ENCODE assay signal across 24 mouse cellular contexts in genomic region chr6:30121152-30121551, GRCm38 (mm10).
A peak's percentile ranks its signal among the peaks of the same experiment; 100 is the strongest.
DNase-seq lines count a peak whose midpoint lies in the region; ATAC-seq lines count a peak whose summit lies in the region.
"Had no signal": no experiment of that assay in that cellular context is flagged by ENCODE, and none has a peak within 500 bp of the region (broad histone marks: within the 10 kb centered on the region; RNA-seq: fewer than 3 reads in every experiment).

No protein-coding gene starts in this region.

- H3K4me3 ChIP-seq in kidney, embryonic 16.5 days (ENCODE audit: low read length) = no peak overlapping the region
- no peak overlapping the region for H3K4me3 ChIP-seq in embryonic facial prominence, embryonic 10.5 days
- no peak overlapping the region for H3K4me3 ChIP-seq in limb, embryonic 13.5 days
- no peak overlapping the region for H3K4me3 ChIP-seq in hindbrain, embryonic 16.5 days (ENCODE audit: low read length)
- H3K4me3 ChIP-seq: hindbrain, embryonic 13.5 days; layer of hippocampus, adult 2 months; midbrain, embryonic 12.5 days; neural tube, embryonic 15.5 days had no signal

- H3K4me1 ChIP-seq in kidney, embryonic 16.5 days (ENCODE audit: insufficient read depth, low read length) = no peaks in the 10 kb centered on the region
- H3K4me1 ChIP-seq in embryonic facial prominence, embryonic 10.5 days = no peaks in the 10 kb centered on the region; the same call in none of the 2 replicates
- H3K4me1 ChIP-seq in limb, embryonic 13.5 days = peaks cover 5% of the 10 kb centered on the region
- no peaks in the 10 kb centered on the region for H3K4me1 ChIP-seq in hindbrain, embryonic 16.5 days (ENCODE audit: control insufficient read depth, insufficient read depth, low read depth, low read length)
- H3K4me1 ChIP-seq: hindbrain, embryonic 13.5 days; midbrain, embryonic 12.5 days; neural tube, embryonic 15.5 days had no signal

- peaks cover 73% of the 10 kb centered on the region for H3K36me3 ChIP-seq in kidney, embryonic 16.5 days (ENCODE audit: insufficient read depth, low read length)
- peaks cover 93% of the 10 kb centered on the region for H3K36me3 ChIP-seq in embryonic facial prominence, embryonic 10.5 days (replicated peaks)
- H3K36me3 ChIP-seq in limb, embryonic 13.5 days = peaks cover 86% of the 10 kb centered on the region
- H3K36me3 ChIP-seq in hindbrain, embryonic 16.5 days (ENCODE audit: control insufficient read depth, insufficient read depth, low read length) = peaks cover 9% of the 10 kb centered on the region

- no peak overlapping the region for H3K4me2 ChIP-seq in kidney, embryonic 16.5 days (replicated peaks; ENCODE audit: low read depth, low read length)
- no peak overlapping the region for H3K4me2 ChIP-seq in limb, embryonic 13.5 days (replicated peaks)
- no peak overlapping the region for H3K4me2 ChIP-seq in hindbrain, embryonic 16.5 days (ENCODE audit: low read length)
- H3K4me2 ChIP-seq: hindbrain, embryonic 13.5 days; liver, embryonic 11.5 days; midbrain, embryonic 12.5 days; neural tube, embryonic 15.5 days had no signal

- no peak for ATAC-seq in kidney, embryonic 16.5 days (ENCODE audit: low FRiP score, low TSS enrichment)
- ATAC-seq in limb, embryonic 13.5 days (ENCODE audit: low FRiP score, low read depth) = peak; percentile 51; the same call in 1 of the 2 replicates
- ATAC-seq in hindbrain, embryonic 16.5 days = no peak
- ATAC-seq: forebrain, embryonic 14.5 days; inflammation-experienced regulatory T-cells, adult 6 months; liver, postnatal 0 days; lung, postnatal 0 days had no signal

- H3K9ac ChIP-seq in kidney, embryonic 16.5 days (replicated peaks; ENCODE audit: low read length) = 0 out of 2 replicates have a peak overlapping the region, but pooled peaks have one; percentile 8
- no peak overlapping the region for H3K9ac ChIP-seq in limb, embryonic 13.5 days
- H3K9ac ChIP-seq in hindbrain, embryonic 16.5 days (ENCODE audit: low read depth, low read length) = no peak overlapping the region
- H3K9ac ChIP-seq: hindbrain, embryonic 13.5 days; liver, postnatal 0 days; midbrain, embryonic 12.5 days; neural tube, embryonic 15.5 days had no signal

- WGBS in kidney, embryonic 16.5 days = 89% methylated on average over 2 of the region's 2 CpGs
- WGBS in embryonic facial prominence, embryonic 10.5 days = 72% methylated on average over 2 of the region's 2 CpGs
- 46% methylated on average over 2 of the region's 2 CpGs for WGBS in limb, embryonic 13.5 days
- WGBS in hindbrain, embryonic 16.5 days = 90% methylated on average over 2 of the region's 2 CpGs

- no peaks in the 10 kb centered on the region for H3K9me3 ChIP-seq in kidney, embryonic 16.5 days (ENCODE audit: low read length)
- no peaks in the 10 kb centered on the region for H3K9me3 ChIP-seq in embryonic facial prominence, embryonic 10.5 days
- H3K9me3 ChIP-seq in limb, embryonic 13.5 days = no peaks in the 10 kb centered on the region
- H3K9me3 ChIP-seq in hindbrain, embryonic 16.5 days (ENCODE audit: control insufficient read depth, low read length) = no peaks in the 10 kb centered on the region
- H3K9me3 ChIP-seq: hindbrain, embryonic 13.5 days; midbrain, embryonic 12.5 days; neural tube, embryonic 15.5 days had no signal

- no peak overlapping the region for H3K27ac ChIP-seq in kidney, embryonic 16.5 days (ENCODE audit: low read length)
- peak overlapping the region; percentile 35; the same call in 1 of the 2 replicates for H3K27ac ChIP-seq in embryonic facial prominence, embryonic 10.5 days (replicated peaks)
- H3K27ac ChIP-seq in limb, embryonic 13.5 days = peak overlapping the region; percentile 11; the same call in 1 of the 2 replicates
- H3K27ac ChIP-seq in hindbrain, embryonic 16.5 days (ENCODE audit: low read depth, low read length) = no peak overlapping the region
- H3K27ac ChIP-seq: hindbrain, embryonic 13.5 days; layer of hippocampus, adult 2 months; midbrain, embryonic 12.5 days; neural tube, embryonic 15.5 days had no signal

- no peaks in the 10 kb centered on the region for H3K27me3 ChIP-seq in kidney, embryonic 16.5 days (ENCODE audit: insufficient read depth, low read length)
- no peaks in the 10 kb centered on the region for H3K27me3 ChIP-seq in embryonic facial prominence, embryonic 10.5 days (replicated peaks; ENCODE audit: low read depth, poor library complexity, severe bottlenecking)
- H3K27me3 ChIP-seq in limb, embryonic 13.5 days = no peaks in the 10 kb centered on the region
- no peaks in the 10 kb centered on the region for H3K27me3 ChIP-seq in hindbrain, embryonic 16.5 days (replicated peaks; ENCODE audit: control insufficient read depth, insufficient read depth, low read length)
- H3K27me3 ChIP-seq: hindbrain, embryonic 13.5 days; midbrain, embryonic 12.5 days; neural tube, embryonic 15.5 days had no signal

- no peak for DNase-seq in kidney, adult 18-20 months
- DNase-seq in NIH3T3 (ENCODE audit: low read depth) = peak; percentile 80
- DNase-seq in embryonic facial prominence, embryonic 10.5 days (ENCODE audit: low spot score) = no peak
- DNase-seq in cerebellum, adult 18-20 months = no peak
- no peak for DNase-seq in gastrocnemius, postnatal 4 days (ENCODE audit: low spot score in 2 of 2)
- DNase-seq: cerebellum, adult 9-11 months; gastrocnemius, postnatal 10 days; heart, postnatal 36 days; kidney, adult 8-10 months; kidney, postnatal 14 days; layer of hippocampus, postnatal 36 days; liver, postnatal 0 days; thymus, postnatal 25 days had no signal

Comparison
In these comparisons a context has a peak if more than half of its experiments do, and no peak if none do; other contexts are left out.
1. H3K27ac ChIP-seq: peak in embryonic facial prominence, embryonic 10.5 days (single experiment) and limb, embryonic 13.5 days (single experiment); none in kidney, embryonic 16.5 days (single experiment) and hindbrain, embryonic 16.5 days (single experiment).